Mouse (Mus musculus) heart, adult 9 months (tissue): ENCODE measurements at regions not wholly inside any gene's neighbourhood (a gene's known extent, or its start where the extent isn't known, plus 50 kb on each side); places are given as distances from the start of the nearest gene placed in this dataset.

ENCODE experiments used
- DNase-seq, 2 experiments: peaks; one replicate each; pipeline ENCODE4 v3.0.0; 2022; ENCODE audit warnings: low spot score in 2 of 2

- no peak for DNase-seq
These were observed 446.5 kb downstream of the Pdgfc start for GRCm38 (mm10) chr3:81482742-81483141.

DNA sequence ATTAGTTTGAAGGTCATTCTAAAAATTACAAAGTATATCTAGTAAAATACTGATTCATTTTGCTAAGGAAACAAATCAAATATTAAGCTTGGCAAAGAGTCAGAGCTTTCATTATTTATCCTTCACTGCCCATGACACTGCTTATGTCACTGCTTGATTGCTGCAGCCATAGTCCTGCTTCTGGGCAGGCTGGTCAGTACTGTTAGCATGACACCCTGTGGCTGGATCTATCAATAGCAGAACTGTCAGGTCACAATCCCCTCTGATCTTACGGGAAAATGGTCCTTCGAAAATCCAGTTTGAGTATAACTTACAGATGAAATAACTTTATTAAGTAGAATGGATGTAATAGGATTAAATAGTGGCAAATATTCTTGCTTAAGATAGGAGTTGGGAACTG lies 447.1 kb downstream of the Pdgfc start:
- no peak for DNase-seq

DNA sequence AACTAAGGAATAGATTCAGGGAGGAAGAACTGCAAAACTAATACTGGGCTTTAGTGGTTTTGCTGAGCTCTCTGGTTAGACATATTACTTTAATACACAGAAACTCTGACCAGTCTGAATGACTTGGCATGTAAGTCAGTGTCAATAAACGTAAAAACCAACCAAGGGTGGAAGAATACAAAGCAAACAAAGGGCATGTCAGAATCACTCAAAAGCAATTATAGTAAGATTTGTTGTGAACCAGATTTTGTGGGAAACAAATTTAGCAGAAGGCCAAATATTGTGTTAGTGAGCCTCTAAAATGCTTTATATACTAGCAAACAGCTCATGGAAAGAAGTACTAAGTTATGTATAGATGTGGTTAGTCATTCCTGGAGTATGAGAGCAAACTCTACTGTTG lies 427.1 kb upstream of the Ctso start:
- DNase-seq: no peak

DNA sequence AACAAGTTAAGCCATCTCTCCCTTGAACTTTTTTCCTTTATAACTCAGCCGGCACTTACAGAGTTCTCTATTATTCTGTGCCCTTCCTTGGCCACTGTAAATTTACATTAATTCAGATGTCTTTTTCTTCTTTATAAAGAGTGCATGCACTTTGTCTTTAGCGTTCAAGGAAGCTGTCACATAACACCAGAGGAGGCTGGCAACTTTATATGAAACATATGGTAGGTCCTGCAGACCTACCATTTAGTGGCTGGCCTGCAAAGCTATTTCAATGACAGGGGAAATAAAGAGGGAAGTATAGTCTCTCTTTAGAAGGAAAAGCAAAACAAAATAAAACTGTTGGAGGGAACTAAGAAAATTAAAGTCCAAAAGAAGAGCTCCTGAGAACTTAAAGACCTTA lies 423.8 kb upstream of the Ctso start:
- no peak for DNase-seq

DNA sequence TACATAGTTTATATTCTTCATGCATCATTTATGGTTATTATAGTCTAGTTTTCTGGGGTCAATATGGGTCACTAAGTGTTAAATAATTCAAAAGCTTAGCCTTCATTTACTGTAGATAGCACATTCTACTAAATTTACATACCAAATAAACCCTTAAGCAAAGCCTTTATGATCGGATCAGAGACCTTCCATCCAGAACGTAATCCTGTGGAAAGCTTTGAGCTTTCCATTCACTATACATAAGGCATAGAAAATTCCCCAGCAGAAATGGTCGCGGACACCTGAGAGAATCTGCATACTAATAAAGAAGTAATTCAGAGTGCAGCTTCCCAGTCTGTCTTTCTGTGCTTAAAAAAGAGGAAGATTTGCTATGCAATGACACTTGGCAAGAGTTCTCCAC lies 410.6 kb upstream of the Ctso start:
- DNase-seq: no peak

DNA sequence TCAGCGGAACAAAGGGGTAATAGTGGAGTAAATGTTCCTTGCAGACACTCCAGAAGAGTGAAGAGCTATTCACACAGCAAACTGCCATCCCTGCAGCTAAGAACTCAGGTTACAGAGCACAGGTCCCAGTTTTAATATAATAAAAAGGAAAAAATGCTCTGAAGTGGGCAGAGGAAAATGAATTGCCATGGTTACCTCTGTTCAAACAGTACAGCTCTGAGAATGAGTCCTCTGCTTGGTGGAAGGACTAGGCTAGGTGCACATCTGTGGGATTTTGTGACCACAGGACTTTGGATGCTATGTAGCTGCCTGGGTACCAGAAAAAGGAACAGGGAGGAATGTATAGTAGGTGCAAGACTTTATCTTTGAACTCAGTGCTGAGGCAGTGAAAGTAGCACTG lies 401.5 kb upstream of the Ctso start:
- no peak for DNase-seq

- DNase-seq: no peak
These were observed 396.8 kb upstream of the Ctso start for GRCm38 (mm10) chr3:81535448-81536205.

DNA sequence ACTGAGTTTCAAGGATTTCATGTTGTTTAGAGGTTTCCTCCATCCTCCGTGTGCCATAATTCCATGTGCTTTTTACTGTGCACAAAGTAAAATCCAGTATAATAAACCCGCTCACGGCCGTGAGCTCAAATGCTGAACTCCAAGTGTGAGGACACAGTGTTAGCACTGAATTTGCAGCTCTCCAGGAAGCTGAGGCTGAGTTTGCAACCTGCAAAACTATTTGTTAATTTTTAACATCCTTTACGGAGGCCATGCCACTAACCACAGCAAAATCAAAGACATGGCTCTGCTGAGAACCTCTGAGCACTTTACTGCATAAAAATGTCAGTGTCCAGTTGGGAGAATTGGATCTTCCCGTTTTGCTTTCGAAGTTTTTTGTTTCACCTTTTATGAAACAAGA lies 377.6 kb upstream of the Ctso start:
- no peak for DNase-seq

DNA sequence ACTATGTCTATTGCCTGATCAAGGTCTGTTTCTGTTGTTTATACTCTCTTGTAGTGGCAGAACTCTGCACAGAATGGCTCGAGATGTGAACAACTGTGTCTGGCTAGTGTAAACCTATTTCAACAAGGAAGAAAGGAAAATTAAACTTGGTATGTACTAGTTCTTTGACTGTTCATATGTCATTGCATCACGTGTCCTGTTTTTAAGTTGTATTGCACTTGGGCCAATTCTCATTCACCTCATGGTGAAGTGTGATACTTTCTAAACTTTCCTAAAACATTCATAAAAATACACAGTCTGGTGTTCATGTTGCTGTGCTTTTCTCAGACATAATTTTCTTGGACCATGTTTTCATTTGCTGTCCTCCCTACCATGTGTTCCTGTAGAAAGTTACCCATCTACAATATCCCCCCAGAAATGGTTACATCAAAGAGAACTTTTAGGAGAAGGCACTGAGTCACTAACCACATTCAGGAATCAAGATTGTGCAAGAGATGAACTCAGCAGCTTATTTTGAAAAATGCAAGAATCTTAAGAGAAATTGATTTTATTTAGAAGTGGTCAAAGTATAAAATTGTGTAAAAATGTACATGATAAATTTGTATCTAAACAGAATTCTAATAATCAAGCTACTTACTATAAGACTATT lies 369.7 kb upstream of the Ctso start:
- DNase-seq: no peak

GRCm38 (mm10) chr3:81563858-81564756 lies 368.3 kb upstream of the Ctso start:
- DNase-seq: peak in 1 of 2 experiments; percentile 2

- DNase-seq: no peak
These were observed 367.7 kb upstream of the Ctso start for GRCm38 (mm10) chr3:81564757-81565063.

DNA sequence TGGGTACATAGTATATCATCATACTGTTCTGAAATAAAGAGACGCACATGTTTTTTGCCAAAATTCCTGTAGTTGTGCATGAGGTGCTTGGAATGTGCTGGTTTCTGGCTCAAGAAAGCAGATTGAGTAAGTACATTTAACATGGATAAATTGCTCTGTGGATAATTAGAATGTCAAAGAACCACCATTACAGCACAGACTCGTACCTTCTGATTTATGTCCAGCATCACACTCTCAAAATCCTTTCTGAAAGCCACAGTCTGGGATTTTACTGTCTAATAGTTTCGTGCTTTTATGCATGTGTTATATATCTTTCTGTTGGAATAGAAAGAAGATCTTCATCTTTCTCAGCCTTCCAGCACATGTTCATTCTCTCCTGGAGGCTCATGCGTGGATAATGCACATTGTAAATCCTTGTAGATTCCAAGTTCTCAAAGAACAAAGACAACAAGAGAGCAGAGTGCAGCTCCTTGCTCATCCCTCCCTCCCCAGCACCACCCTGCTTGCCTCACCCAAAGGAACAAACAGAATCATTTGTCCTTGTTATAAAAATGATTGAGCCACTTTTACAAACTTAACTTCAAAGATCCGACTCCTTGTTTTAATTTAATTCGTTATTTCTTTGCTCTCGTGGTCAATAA lies 348.9 kb upstream of the Ctso start:
- no peak for DNase-seq

DNA sequence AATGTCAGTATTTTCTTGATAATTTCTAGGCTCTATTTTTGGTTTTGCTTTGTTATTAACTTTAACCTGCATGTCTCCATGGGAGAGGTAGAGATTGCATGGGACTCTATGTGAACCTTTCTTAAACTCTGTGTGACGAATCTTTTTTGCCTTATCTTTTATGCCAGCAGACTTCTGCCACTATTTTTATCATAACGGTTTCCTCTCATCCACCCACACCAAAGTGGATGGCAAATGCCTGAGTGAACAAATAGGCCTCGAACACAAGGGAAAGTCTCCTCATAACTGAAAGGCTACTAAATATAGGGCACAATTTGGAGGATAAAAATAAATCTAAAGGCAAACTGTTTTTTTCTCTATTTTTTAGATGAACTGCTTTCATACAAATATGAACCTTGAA lies 343.3 kb upstream of the Ctso start:
- no peak for DNase-seq

- DNase-seq: no peak
These were observed 303.2 kb upstream of the Ctso start for GRCm38 (mm10) chr3:81629157-81629556.

DNA sequence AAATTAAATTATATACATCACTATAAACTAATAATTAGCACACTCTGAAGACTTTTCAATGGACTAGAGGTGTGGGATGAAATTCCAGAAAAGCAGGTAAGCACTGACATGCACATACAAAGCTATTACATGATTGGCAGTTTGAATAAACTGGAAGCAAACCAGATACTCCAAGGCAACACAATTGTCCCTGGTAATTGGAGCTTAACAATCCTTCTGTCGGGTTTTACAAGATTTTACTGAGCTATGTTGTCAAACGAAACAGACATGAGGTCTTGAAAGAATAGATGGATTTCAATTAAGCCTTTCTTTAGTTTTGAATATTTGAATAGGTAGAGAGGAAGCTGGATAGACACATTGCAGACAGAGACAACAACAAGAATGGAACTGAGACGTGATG lies 273.9 kb upstream of the Ctso start:
- DNase-seq: no peak

- no peak for DNase-seq
These were observed 270.8 kb upstream of the Ctso start for GRCm38 (mm10) chr3:81661620-81662019.

DNA sequence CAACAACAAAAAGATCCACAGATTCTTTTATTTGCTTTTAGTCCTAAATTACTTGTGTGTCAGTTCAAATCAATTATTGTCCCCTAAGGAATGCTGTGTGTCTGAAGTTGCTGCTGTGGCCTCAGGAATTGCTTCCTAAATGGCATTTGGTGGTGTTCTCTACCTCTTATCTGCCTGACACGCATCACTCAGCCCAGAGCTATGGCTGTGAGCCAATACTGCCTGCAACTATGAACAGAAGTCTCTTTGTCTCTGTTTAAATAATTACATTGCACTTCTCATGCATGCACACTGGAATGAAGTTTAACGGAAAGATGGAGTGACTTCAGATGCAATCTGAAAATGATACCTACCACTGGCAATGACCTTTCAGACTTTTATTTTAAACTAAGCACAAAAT lies 266.1 kb upstream of the Ctso start:
- DNase-seq: no peak

DNA sequence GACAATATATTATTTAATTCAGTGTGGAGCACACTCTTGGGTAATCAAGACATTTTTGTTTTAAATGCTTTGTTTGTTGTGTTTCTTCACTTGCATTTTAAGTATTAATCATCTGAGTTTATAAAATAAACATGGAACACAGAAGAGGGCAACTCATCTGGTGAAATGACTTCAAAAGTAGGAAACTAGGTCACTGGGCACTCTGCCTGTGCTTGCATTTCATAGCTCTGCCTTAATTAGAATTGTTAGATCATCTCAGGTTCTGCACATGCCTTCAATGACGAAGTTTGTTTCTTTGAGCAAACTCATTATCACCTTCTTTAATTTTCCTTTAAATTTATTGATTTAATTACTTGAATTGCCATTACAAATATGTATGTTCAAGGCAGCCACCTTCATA lies 255.8 kb upstream of the Ctso start:
- no peak for DNase-seq

DNA sequence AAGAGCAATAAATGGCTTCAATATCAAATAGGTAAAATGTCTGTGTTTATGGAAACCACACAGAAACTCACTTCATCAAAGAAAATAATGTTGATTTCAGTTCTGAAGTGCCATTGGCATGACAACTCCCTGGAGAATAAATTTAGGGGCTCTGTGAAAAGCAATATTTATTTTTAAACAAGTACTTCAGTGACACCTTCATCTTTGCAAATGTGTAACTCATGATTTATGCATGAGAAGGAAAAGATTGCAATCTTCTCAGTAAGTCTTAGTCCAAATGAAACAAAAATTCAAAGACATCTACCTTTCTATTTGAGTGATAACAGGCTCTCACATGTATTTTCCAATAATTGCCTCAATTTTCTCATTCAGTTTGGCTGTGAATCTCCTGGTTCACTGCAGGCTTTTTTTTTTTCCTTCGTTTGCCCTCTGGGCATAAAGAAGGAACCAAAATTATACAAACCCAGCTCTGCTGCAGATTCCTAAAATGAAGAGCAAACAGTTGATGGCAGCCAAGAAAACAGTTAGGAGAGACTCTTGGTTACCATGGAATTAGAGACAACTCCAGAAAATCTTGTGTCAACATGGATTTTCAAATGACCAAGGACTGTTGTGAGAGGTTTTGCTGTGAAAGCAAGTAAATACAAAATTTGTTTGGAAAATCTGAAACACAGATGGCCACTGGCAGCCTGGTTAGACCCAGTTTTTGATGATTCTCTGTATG lies 230.3 kb upstream of the Ctso start:
- DNase-seq: no peak

- no peak for DNase-seq
These were observed 213.5 kb upstream of the Ctso start for GRCm38 (mm10) chr3:81718911-81719310.

DNA sequence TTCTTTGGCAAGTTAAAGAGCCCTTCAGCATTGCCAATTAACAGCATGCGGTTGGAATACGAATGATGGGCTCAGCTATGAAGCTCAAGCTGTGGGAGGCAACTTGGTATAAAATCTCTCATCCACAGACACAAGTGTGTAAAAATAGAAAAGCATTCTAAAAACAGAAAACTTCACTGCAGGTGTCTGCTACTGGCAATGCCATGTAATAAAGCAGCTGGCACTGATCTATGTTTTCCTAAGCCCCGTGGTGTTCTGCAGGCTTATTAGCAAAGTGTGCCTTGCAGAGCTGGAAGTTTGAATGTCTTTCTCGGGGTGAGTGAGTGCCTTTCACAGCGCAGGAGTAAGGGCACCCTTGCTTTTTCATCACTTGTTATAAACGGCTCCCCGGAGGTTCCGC lies 196.9 kb upstream of the Ctso start:
- DNase-seq: no peak

DNA sequence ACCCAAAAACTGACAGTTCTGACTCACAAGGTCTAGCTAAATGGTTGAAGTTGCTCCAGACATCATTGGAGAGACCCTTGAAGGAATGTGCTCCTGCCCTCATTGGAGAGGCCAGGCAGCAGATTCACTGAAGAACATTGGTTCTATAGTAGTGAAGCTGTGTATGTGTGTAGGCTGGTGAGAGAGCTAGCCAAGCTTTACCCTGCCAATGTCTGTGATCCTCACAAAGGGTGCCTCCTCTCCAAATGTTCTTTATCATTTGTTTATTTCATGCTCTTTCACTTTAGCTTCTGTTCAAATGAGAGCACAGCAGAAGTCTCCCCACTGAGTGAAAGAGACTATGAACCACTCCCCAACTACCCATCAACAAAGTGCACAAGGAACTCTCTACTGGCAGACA lies 195.6 kb upstream of the Ctso start:
- no peak for DNase-seq
